Mouse (Mus musculus) CH12.LX (cell line): ENCODE results near the gene Pxdc1. TPM values are rescaled to one million over a fixed set of nuclear protein-coding genes. Genes with fewer than 3 reads are reported as not detected.

ENCODE experiments used
- DNase-seq: peaks from one replicate; pipeline ENCODE4 v3.0.0-alpha.2; 2013; ENCODE audit errors: extremely low read depth
- H3K27ac ChIP-seq: 2 replicates; pipeline ENCODE4 v1.5.1; 2012; ENCODE audit warnings: low read depth, mild to moderate bottlenecking, control low read depth, moderate library complexity; ENCODE audit not compliant: insufficient read depth
- H3K27me3 ChIP-seq: replicated peaks from 2 replicates; pipeline ENCODE3; 2012; ENCODE audit warnings: inconsistent platforms
- H3K36me3 ChIP-seq, 2 experiments: replicated peaks in 1 of 2; 2 replicates each; pipeline versions ENCODE3 to v1.6.1; 2012; ENCODE audit warnings: inconsistent platforms in 1 of 2, low read length in 1 of 2, mild to moderate bottlenecking in 1 of 2, mixed read lengths in 1 of 2, moderate library complexity in 1 of 2; ENCODE audit not compliant: control insufficient read depth in 1 of 2, insufficient read depth in 1 of 2
- H3K4me1 ChIP-seq, 2 experiments: 2 replicates each; pipeline ENCODE4 v1.6.1; 2012; ENCODE audit warnings: inconsistent platforms in 1 of 2, moderate library complexity in 1 of 2; ENCODE audit not compliant: insufficient read depth in 2 of 2, control insufficient read depth in 1 of 2
- H3K4me2 ChIP-seq: 2 replicates; pipeline ENCODE4 v1.6.1; 2012; ENCODE audit warnings: low read depth, mild to moderate bottlenecking, control low read depth; ENCODE audit not compliant: poor library complexity, insufficient read depth, severe bottlenecking
- H3K4me3 ChIP-seq, 3 experiments: fragments of 150-350 bp in 1 of 3; sonication (generic) in 1 of 3; replicated peaks in 1 of 3; 2 replicates each; pipeline versions ENCODE3 to v1.5.1; 2011 to 2012; ENCODE audit warnings: low read depth in 2 of 3, low read length in 2 of 3, mild to moderate bottlenecking in 2 of 3, moderate library complexity in 2 of 3, control low read depth in 1 of 3, improper control_type of control experiment in 1 of 3, inconsistent platforms in 1 of 3, mixed read lengths in 1 of 3; ENCODE audit not compliant: poor library complexity in 1 of 3
- H3K79me2 ChIP-seq: replicated peaks from 2 replicates; pipeline ENCODE4 v1.6.1; 2012; ENCODE audit warnings: mild to moderate bottlenecking, moderate library complexity; ENCODE audit not compliant: control insufficient read depth, poor library complexity, insufficient read depth, severe bottlenecking; ENCODE audit errors: extremely low read depth
- H3K9ac ChIP-seq: 2 replicates; pipeline ENCODE4 v1.6.1; 2012; ENCODE audit warnings: low read depth, mild to moderate bottlenecking, control low read depth, moderate library complexity; ENCODE audit not compliant: insufficient read depth
- H3K9me3 ChIP-seq: replicated peaks from 2 replicates; pipeline ENCODE3; 2012; ENCODE audit warnings: low read length, inconsistent platforms, mixed read lengths
- BHLHE40 ChIP-seq: IDR thresholded peaks from 2 replicates; pipeline ENCODE4 v1.6.1; 2011; ENCODE audit warnings: mild to moderate bottlenecking, low read depth, low read length, improper control_type of control experiment
- CHD1 ChIP-seq: IDR thresholded peaks from 2 replicates; pipeline ENCODE4 v1.6.1; 2012; ENCODE audit warnings: low read depth, low read length, improper control_type of control experiment, inconsistent platforms
- CHD2 ChIP-seq: IDR thresholded peaks from 2 replicates; pipeline ENCODE4 v1.6.1; 2011; ENCODE audit warnings: low read length, improper control_type of control experiment
- E2F4 ChIP-seq: IDR thresholded peaks from 2 replicates; pipeline ENCODE4 v1.6.1; 2011; ENCODE audit warnings: low read depth, low read length, improper control_type of control experiment; ENCODE audit not compliant: insufficient replicate concordance
- ELF1 ChIP-seq: IDR thresholded peaks from 2 replicates; pipeline ENCODE4 v1.6.1; 2014; ENCODE audit warnings: low read depth, mild to moderate bottlenecking, inconsistent platforms, low read length, improper control_type of control experiment
- ETS1 ChIP-seq: conservative IDR thresholded peaks from 2 replicates; pipeline ENCODE4 v1.6.1; 2012; ENCODE audit warnings: low read depth, mild to moderate bottlenecking, inconsistent platforms, low read length, improper control_type of control experiment, moderate library complexity
- GABPA ChIP-seq: IDR thresholded peaks from 2 replicates; pipeline ENCODE4 v1.6.1; 2012; ENCODE audit warnings: low read depth, low read length, improper control_type of control experiment, inconsistent platforms; ENCODE audit not compliant: insufficient replicate concordance
- HCFC1 ChIP-seq: IDR thresholded peaks from 2 replicates; pipeline ENCODE4 v1.6.1; 2012; ENCODE audit warnings: low read depth, mild to moderate bottlenecking, inconsistent platforms, low read length, improper control_type of control experiment
- JUN ChIP-seq: IDR thresholded peaks from 2 replicates; pipeline ENCODE4 v1.6.1; 2011; ENCODE audit warnings: low read depth, mild to moderate bottlenecking, low read length, improper control_type of control experiment, moderate library complexity; ENCODE audit not compliant: insufficient read depth
- MAFK ChIP-seq: IDR thresholded peaks from 2 replicates; pipeline ENCODE4 v1.6.1; 2011; ENCODE audit warnings: low read length, improper control_type of control experiment; ENCODE audit not compliant: insufficient replicate concordance
- MAZ ChIP-seq: IDR thresholded peaks from 2 replicates; pipeline ENCODE4 v1.6.1; 2012; ENCODE audit warnings: low read depth, mild to moderate bottlenecking, inconsistent platforms, low read length, improper control_type of control experiment, moderate library complexity
- MYC ChIP-seq: IDR thresholded peaks from 2 replicates; pipeline ENCODE4 v1.6.1; 2011; ENCODE audit warnings: low read depth, mild to moderate bottlenecking, improper control_type of control experiment, low read length
- NELFE ChIP-seq: IDR thresholded peaks from 2 replicates; pipeline ENCODE4 v1.6.1; 2011; ENCODE audit warnings: low read depth, low read length, improper control_type of control experiment
- NRF1 ChIP-seq: IDR thresholded peaks from 2 replicates; pipeline ENCODE4 v1.6.1; 2014; ENCODE audit warnings: low read depth, mild to moderate bottlenecking, inconsistent platforms, low read length, improper control_type of control experiment, moderate library complexity
- POLR2A ChIP-seq: IDR thresholded peaks from 2 replicates; pipeline ENCODE4 v1.6.1; 2011; ENCODE audit warnings: low read depth, mild to moderate bottlenecking, improper control_type of control experiment, low read length
- SMC3 ChIP-seq: IDR thresholded peaks from 2 replicates; pipeline ENCODE4 v1.6.1; 2011; ENCODE audit warnings: low read depth, low read length, improper control_type of control experiment
- TBP ChIP-seq: conservative IDR thresholded peaks from 2 replicates; pipeline ENCODE4 v1.6.1; 2011; ENCODE audit warnings: low read depth, low read length, improper control_type of control experiment
- TCF12 ChIP-seq: IDR thresholded peaks from 2 replicates; pipeline ENCODE4 v1.6.1; 2014; ENCODE audit warnings: low read depth, mild to moderate bottlenecking, inconsistent platforms, low read length, improper control_type of control experiment
- UBTF ChIP-seq: IDR thresholded peaks from 2 replicates; pipeline ENCODE4 v1.6.1; 2012; ENCODE audit warnings: low read depth, mild to moderate bottlenecking, inconsistent platforms, low read length, improper control_type of control experiment, moderate library complexity
- USF2 ChIP-seq: conservative IDR thresholded peaks from 2 replicates; pipeline ENCODE4 v1.6.1; 2011; ENCODE audit warnings: low read depth, low read length, improper control_type of control experiment
- ZC3H11A ChIP-seq: IDR thresholded peaks from 2 replicates; pipeline ENCODE4 v1.6.1; 2012; ENCODE audit warnings: low read depth, mild to moderate bottlenecking, inconsistent platforms, low read length, improper control_type of control experiment
- ZKSCAN1 ChIP-seq: IDR thresholded peaks from 2 replicates; pipeline ENCODE4 v1.6.1; 2012; ENCODE audit warnings: low read depth, inconsistent platforms, low read length, improper control_type of control experiment, borderline replicate concordance
- ZMIZ1 ChIP-seq: IDR thresholded peaks from 2 replicates; pipeline ENCODE4 v1.6.1; 2012; ENCODE audit warnings: low read depth, mild to moderate bottlenecking, inconsistent platforms, low read length, improper control_type of control experiment
- ZNF384 ChIP-seq: IDR thresholded peaks from 2 replicates; pipeline ENCODE4 v1.6.1; 2012; ENCODE audit warnings: low read depth, low read length, improper control_type of control experiment, inconsistent platforms
- dilution Hi-C: fragments of 300-500 bp; cut with MboI; formaldehyde crosslinking; loops from 2 replicates; pipeline ENCODE4 v1.14.3; 2020; ENCODE audit warnings: low sequenced_read_pairs; ENCODE audit not compliant: extremely low pct_unique_long_range_greater_than_20kb, extremely low pct_ligation_motif_present
- in situ Hi-C: fragments of 300-500 bp; cut with MboI; formaldehyde crosslinking; loops from 3 replicates; pipeline ENCODE4 v1.14.3; 2019; ENCODE audit warnings: low sequenced_read_pairs, low pct_ligation_motif_present, low pct_unique_long_range_greater_than_20kb, mixed read lengths
- polyA plus RNA-seq: library from polyadenylated mRNA; unstranded; fragments of >175 nt; gene quantifications from 2 replicates; pipeline ENCODE4 v1.2.1, GENCODE M21; 2012; ENCODE audit warnings: low read depth; ENCODE audit not compliant: insufficient read length
- total RNA-seq, 2 experiments: library from RNA; depleted of rRNA; stranded (reverse); fragments of 300-350 nt in 1 of 2; fragments of >200 nt in 1 of 2; gene quantifications; 2 replicates each; pipeline ENCODE4 v1.2.3; 2012 to 2014

The Pxdc1 gene
- total and polyA plus RNA-seq, 3 experiments, result not detected

GRCm38 (mm10) chr13:34652353-34653241 lies 689 bp downstream of the Pxdc1 start:
- dilution Hi-C loops (no loop called here), in situ Hi-C loops (no loop called here)
- H3K27me3 ChIP-seq, result no peaks in the 10 kb centered on the region
- H3K4me1 ChIP-seq, result peaks cover 0 to 23% of the 10 kb centered on the region in 2 experiments; a peak in 2 of 4 replicates
- H3K9ac ChIP-seq, result no peak overlapping the region
- H3K9me3 ChIP-seq, result peaks cover 21% of the 10 kb centered on the region
- H3K4me2 ChIP-seq, result no peak overlapping the region
- no peaks in the 10 kb centered on the region for H3K36me3 ChIP-seq
- DNase-seq, result no peak
- no peak overlapping the region for H3K27ac ChIP-seq
- no peak overlapping the region for H3K4me3 ChIP-seq
- H3K79me2 ChIP-seq, result no peaks in the 10 kb centered on the region
- no peak for TF ChIP-seq GABPA
- no peak for TF ChIP-seq ELF1
- no peak for TF ChIP-seq USF2
- no peak for TF ChIP-seq E2F4
- no peak for TF ChIP-seq MAFK
- no peak for TF ChIP-seq NRF1
- TF ChIP-seq NELFE, result no peak
- no peak for TF ChIP-seq MAZ
- no peak for TF ChIP-seq TCF12
- no peak for TF ChIP-seq POLR2A
- no peak for TF ChIP-seq ZC3H11A
- TF ChIP-seq CHD2, result no peak
- no peak for TF ChIP-seq UBTF
- TF ChIP-seq JUN, result no peak
- no peak for TF ChIP-seq ZKSCAN1

GRCm38 (mm10) chr13:34652016-34652352 lies 1.3 kb downstream of the Pxdc1 start:
- no peaks in the 10 kb centered on the region for H3K79me2 ChIP-seq
- dilution Hi-C loops, result no loop called here
- no peaks in the 10 kb centered on the region for H3K27me3 ChIP-seq
- no peak overlapping the region for H3K4me2 ChIP-seq
- H3K9me3 ChIP-seq, result peaks cover 21% of the 10 kb centered on the region
- H3K27ac ChIP-seq, result no peak overlapping the region
- no peak overlapping the region for H3K4me3 ChIP-seq
- no peaks in the 10 kb centered on the region for H3K36me3 ChIP-seq
- no peak for TF ChIP-seq HCFC1
- no peak for TF ChIP-seq BHLHE40
- no peak for TF ChIP-seq TCF12
- TF ChIP-seq TBP, result no peak
- TF ChIP-seq ZMIZ1, result no peak
- TF ChIP-seq SMC3, result no peak
- TF ChIP-seq ZC3H11A, result no peak
- TF ChIP-seq NELFE, result no peak
- TF ChIP-seq CHD1, result no peak
- TF ChIP-seq ZNF384, result no peak
- TF ChIP-seq MYC, result no peak
- TF ChIP-seq GABPA, result no peak
- TF ChIP-seq USF2, result no peak
- no peak for TF ChIP-seq ETS1
- H3K4me1 ChIP-seq, result peaks cover 0 to 23% of the 10 kb centered on the region in 2 experiments; a peak in 2 of 4 replicates
- DNase-seq, result no peak
- H3K9ac ChIP-seq, result no peak overlapping the region
- in situ Hi-C loops, result no loop called here
